Mouse (Mus musculus) brain, embryonic 14.5 days (tissue): ENCODE measurements around the gene Ampd2.

ENCODE experiments used
- CTCF ChIP-seq: fragments of 200-500 bp; IDR thresholded peaks from 2 replicates; pipeline ENCODE4 v1.5.1; 2012; ENCODE audit warnings: inconsistent platforms, mild to moderate bottlenecking, moderate library complexity, borderline replicate concordance; ENCODE audit not compliant: insufficient read depth, insufficient read length; ENCODE audit errors: extremely low read depth
- POLR2A ChIP-seq: fragments of 200-500 bp; IDR thresholded peaks from 2 replicates; pipeline ENCODE4 v1.6.1; 2012; ENCODE audit warnings: mild to moderate bottlenecking, inconsistent platforms, borderline replicate concordance; ENCODE audit not compliant: poor library complexity, insufficient read depth, insufficient read length, severe bottlenecking; ENCODE audit errors: extremely low read depth

- no peak for TF ChIP-seq CTCF
- TF ChIP-seq POLR2A, result no peak
Measured at GRCm38 (mm10) chr3:108048306-108048705, 38.1 kb downstream of the Ampd2 start.
